Mouse (Mus musculus) heart, embryonic 10.5 days (tissue): ENCODE data around the gene Prickle1. TPM values are rescaled to one million over a fixed set of nuclear protein-coding genes. Genes with fewer than 3 reads are reported as not detected.

Experiments
- DNase-seq: peaks from one replicate; pipeline ENCODE4 v3.0.0-alpha.2; 2017; ENCODE audit warnings: low spot score
- H3K27ac ChIP-seq: fragments of 300-500 bp; sonication (generic); 2 replicates; pipeline ENCODE4 v1.5.1; 2016; ENCODE audit warnings: mild to moderate bottlenecking
- H3K27me3 ChIP-seq: fragments of 300-500 bp; sonication (generic); 2 replicates; pipeline ENCODE4 v1.6.1; 2016; ENCODE audit warnings: mild to moderate bottlenecking; ENCODE audit not compliant: poor library complexity, insufficient read depth, severe bottlenecking
- H3K36me3 ChIP-seq: fragments of 300-500 bp; sonication (generic); 2 replicates; pipeline ENCODE4 v1.6.1; 2016; ENCODE audit warnings: mild to moderate bottlenecking, moderate library complexity
- H3K4me1 ChIP-seq: fragments of 300-500 bp; sonication (generic); 2 replicates; pipeline ENCODE4 v1.6.1; 2016; ENCODE audit warnings: mild to moderate bottlenecking
- H3K4me3 ChIP-seq: fragments of 300-500 bp; sonication (generic); 2 replicates; pipeline ENCODE4 v1.5.1; 2016; ENCODE audit warnings: mild to moderate bottlenecking, moderate library complexity
- H3K9me3 ChIP-seq: fragments of 300-500 bp; sonication (generic); 2 replicates; pipeline ENCODE4 v1.6.1; 2016; ENCODE audit warnings: mild to moderate bottlenecking, moderate library complexity
- WGBS: fragments of 180-500 bp; shearing (Covaris S2); methylation state at CpG from one replicate; pipeline ENCODE4 v1.1.7; 2016; 5-methylcytosine and 5-hydroxymethylcytosine counted together
- polyA plus RNA-seq: library from polyadenylated mRNA; unstranded; fragments of >200 nt; fragmentation: Nextera tagmentation; extraction: Ambion mirVana; gene quantifications from 2 replicates; pipeline ENCODE4 v1.2.1, GENCODE M21; 2016

Prickle1 gene
- polyA plus RNA-seq, 1 experiment from 2014 or later: 28.5 TPM

DNA sequence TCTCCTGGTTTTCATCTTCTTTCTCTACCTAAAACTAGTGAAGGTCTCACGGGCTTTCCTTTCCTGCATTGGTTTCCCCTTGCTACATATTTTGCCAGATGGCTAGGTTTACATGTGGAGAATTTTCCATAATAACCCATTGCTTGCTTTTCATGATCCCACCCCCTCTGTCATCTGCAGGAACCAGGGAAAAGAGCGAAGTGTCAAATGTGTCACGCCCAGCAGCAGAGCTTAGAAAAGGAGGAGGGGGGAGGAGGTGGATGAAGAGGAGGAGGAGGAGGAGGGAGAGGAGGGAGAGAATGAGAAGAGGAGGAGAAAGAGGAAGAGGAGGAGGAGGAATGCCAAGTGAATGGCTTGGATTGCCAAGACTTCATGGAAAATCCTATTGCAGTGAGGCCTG, 17.9 kb upstream of the Prickle1 start:
- WGBS: 72% methylated on average over 3 of the region's 3 CpGs
- H3K27ac ChIP-seq: no peak overlapping the region

DNA sequence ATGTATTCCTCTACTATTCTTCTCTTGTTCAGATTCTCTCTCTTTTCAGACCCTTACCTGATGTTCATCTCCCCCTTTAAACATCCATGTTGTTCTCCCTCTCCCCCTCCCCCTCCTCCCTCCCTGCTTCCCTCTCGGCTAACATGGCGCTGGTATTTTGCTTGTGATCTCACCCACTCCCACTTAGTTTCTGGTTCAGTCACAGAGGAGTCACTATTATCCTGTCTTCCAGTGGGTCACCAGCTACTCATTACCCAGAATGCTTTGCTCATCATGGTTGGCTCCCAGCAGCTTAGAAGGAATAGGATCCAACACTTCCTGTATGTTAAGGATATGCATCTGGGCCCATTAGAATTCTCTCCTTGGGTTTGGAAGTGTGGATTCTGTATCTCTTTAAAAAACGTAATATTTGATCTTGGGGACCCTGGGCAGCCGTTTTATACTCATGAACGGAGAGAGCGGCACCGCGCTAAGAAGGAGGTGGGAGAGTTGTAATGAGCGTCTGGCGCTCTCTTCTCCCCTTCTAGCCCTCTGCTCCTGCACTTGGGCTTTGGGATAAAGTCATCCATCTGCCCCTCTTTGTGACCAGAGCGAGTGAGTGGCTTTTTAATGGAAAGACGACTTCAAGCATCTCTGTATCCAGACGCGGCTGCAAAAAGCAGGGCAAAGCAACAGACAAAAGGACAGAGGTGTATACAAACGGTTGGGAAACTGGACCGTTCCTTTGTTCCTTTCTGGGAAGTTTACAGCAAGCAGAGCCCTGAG, 16.0 kb upstream of the Prickle1 start:
- 87% methylated on average over 16 of the region's 16 CpGs for WGBS
- Histone ChIP-seq H3K27ac (no peak overlapping the region), H3K4me1 (peaks cover 15% of the 10 kb centered on the region), H3K4me3 (no peak overlapping the region), H3K27me3 (no peaks in the 10 kb centered on the region), H3K36me3 (no peaks in the 10 kb centered on the region), H3K9me3 (0 out of 2 replicates have a peak, but pooled peaks cover 11% of the 10 kb centered on the region)
- peak; percentile 73 for DNase-seq

More for the DNA sequence above, 17.9 kb upstream of the Prickle1 start:
- Histone ChIP-seq H3K4me3 (no peak overlapping the region), H3K4me1 (peaks cover 19% of the 10 kb centered on the region), H3K9me3 (0 out of 2 replicates have a peak, but pooled peaks cover 11% of the 10 kb centered on the region), H3K27me3 (no peaks in the 10 kb centered on the region), H3K36me3 (no peaks in the 10 kb centered on the region)
- peak; percentile 53 for DNase-seq

DNA sequence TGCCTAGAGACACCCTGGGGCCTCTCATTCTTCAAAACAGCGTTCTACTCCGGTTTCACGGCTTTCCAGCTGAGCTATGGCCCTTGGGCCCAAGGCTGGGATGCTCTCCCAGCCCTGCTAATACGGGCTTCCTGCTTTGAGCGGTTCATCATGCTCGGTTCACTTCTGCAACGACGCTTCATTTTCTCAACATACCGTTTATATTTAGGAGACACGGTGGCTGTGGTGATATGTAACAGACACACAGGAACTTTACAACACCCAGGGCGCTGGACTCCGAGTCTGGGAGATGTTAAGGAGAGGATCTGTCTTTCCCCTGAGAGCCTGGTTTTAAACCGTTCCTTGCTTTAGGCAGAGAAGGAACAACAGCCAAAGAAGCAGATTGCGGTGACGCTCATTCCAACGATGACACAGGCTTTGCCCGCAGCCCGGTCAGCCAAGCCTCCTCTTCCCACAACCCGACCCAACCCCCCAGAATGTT, 15.1 kb upstream of the Prickle1 start:
- Histone ChIP-seq H3K36me3 (no peaks in the 10 kb centered on the region), H3K27ac (0 out of 2 replicates have a peak overlapping the region, but pooled peaks have one; percentile 23), H3K4me1 (peaks cover 15% of the 10 kb centered on the region), H3K9me3 (0 out of 2 replicates have a peak, but pooled peaks cover 9% of the 10 kb centered on the region), H3K27me3 (no peaks in the 10 kb centered on the region), H3K4me3 (no peak overlapping the region)
- peak; percentile 71 for DNase-seq
- WGBS: 46% methylated on average over 19 of the region's 19 CpGs

DNA sequence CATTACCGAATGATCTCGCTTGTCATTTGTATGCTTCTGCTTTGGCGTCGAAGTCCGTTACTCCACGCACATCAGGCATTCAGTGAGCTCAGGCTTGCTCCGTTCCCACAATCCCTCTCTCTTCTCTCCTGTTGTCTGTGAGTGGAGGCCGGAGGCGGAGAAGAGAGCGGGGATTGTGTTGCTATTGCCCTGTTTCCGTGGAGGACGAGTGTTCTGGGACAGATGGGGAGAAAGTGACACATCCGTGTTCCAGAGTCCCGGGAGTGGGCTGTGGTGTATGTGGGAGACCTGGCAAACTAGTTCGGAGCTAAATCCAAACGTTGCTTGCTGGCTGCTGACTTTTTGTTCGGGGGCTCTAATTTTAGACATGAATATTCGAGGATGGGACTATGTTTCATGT, 14.6 kb upstream of the Prickle1 start:
- DNase-seq: peak; percentile 54
- Histone ChIP-seq H3K27ac (no peak overlapping the region), H3K9me3 (0 out of 2 replicates have a peak, but pooled peaks cover 5% of the 10 kb centered on the region), H3K36me3 (no peaks in the 10 kb centered on the region), H3K4me1 (peaks cover 15% of the 10 kb centered on the region), H3K4me3 (no peak overlapping the region), H3K27me3 (no peaks in the 10 kb centered on the region)
- WGBS: 86% methylated on average over 18 of the region's 18 CpGs

DNA sequence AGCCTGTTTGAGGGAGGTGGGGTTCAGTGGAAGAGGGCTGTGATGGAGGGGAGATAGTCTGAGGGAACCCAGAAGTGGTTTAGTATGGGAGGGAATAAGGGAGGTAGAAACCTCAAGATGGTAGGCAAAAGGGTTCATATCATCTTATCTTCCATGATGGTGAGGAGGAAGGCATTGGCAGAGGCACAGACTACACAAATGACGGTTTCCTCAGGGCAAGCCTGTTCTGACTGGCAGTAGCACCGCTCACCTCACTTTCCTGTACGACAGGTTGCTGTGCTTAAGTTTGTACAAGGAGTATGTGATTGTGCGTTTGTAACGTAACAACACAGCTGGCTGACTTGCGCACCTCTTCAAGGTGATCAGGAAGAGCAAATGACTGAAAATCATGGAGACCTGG, 7.2 kb upstream of the Prickle1 start:
- Histone ChIP-seq H3K27me3 (no peaks in the 10 kb centered on the region), H3K36me3 (no peaks in the 10 kb centered on the region), H3K4me1 (no peaks in the 10 kb centered on the region), H3K4me3 (no peak overlapping the region), H3K9me3 (no peaks in the 10 kb centered on the region), H3K27ac (no peak overlapping the region)
- DNase-seq: peak; percentile 61
- WGBS: 84% methylated on average over 6 of the region's 6 CpGs

DNA sequence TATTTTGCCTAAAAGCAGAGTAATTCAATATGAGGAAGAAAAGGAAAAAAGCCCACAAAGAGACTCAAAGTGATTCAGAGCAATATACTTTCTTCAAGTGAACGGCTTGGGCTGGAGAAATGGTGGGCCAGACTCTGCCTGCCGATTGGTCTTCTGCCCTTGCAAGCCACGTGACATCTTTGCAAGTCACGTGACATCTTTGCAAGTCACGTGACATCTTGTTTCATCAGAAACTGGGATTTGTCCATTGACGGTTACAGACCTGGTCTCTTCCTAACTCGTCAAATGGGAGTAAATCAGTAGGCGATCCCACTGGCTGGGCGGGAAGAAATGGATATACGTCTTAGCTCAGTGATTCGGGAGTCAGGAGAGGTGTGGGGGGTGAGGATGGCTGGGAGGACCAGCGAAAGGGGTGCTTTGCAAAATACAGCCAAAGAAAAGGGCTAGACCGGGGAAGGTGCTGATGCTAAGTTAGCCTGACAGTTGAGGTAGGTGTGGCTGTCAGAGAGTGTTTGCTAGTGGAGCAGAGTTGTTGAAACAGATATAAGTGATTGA, 5.8 kb upstream of the Prickle1 start:
- no peaks in the 10 kb centered on the region for H3K36me3 ChIP-seq
- peaks cover 5% of the 10 kb centered on the region for H3K4me1 ChIP-seq
- DNase-seq: peak; percentile 58
- 90% methylated on average over 13 of the region's 13 CpGs for WGBS
- H3K27me3 ChIP-seq: no peaks in the 10 kb centered on the region
- no peak overlapping the region for H3K4me3 ChIP-seq
- no peak overlapping the region for H3K27ac ChIP-seq
- no peaks in the 10 kb centered on the region for H3K9me3 ChIP-seq

DNA sequence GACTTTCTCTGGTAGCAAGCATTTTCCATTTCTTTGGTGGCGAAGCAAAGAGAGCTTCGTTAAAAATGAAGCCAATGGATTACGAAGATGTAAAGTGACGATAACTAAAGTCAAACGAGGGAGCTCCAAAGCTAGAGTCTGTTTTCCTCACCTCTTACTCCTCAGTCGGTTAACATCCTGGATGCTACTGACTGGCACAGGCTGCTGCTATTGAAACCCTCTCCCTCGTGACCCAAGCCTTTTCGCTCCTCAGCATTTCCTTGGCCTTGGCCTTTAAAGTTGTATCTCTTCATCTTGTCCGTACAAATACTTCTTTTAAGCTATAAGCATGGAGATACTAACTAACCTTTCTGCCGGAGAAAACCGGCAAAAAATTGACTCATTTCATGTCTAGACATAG, 1.3 kb upstream of the Prickle1 start:
- H3K27ac ChIP-seq: peak overlapping the region; percentile 98; the same call in 1 of the 2 replicates
- no peaks in the 10 kb centered on the region for H3K9me3 ChIP-seq
- DNase-seq: peak; percentile 71
- peaks cover 29% of the 10 kb centered on the region for H3K4me1 ChIP-seq
- WGBS: 58% methylated on average over 11 of the region's 11 CpGs
- no peaks in the 10 kb centered on the region for H3K27me3 ChIP-seq
- H3K4me3 ChIP-seq: peak overlapping the region; percentile 92
- H3K36me3 ChIP-seq: no peaks in the 10 kb centered on the region

DNA sequence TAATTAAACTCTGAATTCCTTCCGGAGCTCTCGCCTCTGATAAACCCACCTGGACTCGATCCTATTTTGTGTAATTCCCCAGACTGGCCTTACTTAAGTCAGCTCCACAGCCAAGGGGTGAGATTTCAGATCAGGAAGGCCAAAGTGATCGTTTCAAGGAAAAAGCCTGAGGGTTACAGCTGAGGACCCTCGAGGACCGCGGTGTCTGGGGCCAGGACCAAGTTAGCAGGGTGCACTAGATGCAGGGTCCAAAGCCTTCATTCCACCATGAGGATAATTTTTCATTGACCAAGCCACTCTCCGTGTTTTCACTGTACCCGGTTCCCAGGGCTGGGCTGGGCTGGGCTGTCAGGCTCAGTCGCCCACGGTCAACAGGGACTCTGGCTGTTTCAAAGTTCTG, 594 bp upstream of the Prickle1 start:
- H3K27me3 ChIP-seq: no peaks in the 10 kb centered on the region
- peaks cover 36% of the 10 kb centered on the region for H3K4me1 ChIP-seq
- peak; percentile 92 for DNase-seq
- H3K9me3 ChIP-seq: no peaks in the 10 kb centered on the region
- H3K27ac ChIP-seq: peak overlapping the region; percentile 98
- H3K36me3 ChIP-seq: no peaks in the 10 kb centered on the region
- under 1% methylated on average over 11 of the region's 11 CpGs for WGBS
- H3K4me3 ChIP-seq: peak overlapping the region; percentile 92

DNA sequence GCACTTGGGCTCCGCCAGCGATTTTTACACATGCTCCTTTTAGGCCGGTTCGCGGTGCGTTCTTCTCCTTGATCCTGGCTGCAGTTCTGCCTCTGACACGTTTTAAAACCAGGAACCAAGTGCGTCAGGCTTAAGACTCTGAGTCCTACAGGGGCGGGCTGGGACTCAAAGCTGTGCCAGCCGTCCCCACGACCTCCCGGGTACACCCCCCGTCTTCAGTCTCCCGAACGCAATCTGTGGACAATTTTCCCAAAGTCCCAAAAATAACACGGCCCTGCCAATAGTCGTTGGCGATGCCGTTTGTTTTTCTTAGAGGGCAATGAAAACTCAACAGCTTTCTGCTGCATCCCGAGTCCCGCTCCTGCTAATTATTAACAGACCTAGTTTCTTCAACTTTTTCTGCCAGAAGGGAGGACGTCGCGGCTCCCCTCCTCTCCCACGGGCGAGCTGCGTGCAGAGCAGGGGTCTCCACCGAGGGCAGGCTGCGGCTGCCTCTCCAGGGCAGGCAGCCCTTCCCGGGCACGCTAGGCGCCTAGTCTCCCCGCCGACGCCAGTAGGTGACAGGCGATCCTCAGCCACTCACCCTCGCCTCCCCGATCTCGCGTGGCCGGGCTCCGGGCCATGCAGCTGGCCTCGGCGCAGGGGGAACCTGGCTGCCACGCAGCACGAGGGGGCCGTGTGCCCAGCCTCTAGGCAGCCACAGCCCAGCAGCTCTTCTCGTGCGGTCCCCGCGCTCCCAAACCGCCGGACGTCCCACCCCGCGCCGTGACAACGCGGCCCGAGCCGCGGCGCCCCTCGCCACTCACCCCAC, 598 bp downstream of the Prickle1 start:
- DNase-seq: peak; percentile 80

DNA sequence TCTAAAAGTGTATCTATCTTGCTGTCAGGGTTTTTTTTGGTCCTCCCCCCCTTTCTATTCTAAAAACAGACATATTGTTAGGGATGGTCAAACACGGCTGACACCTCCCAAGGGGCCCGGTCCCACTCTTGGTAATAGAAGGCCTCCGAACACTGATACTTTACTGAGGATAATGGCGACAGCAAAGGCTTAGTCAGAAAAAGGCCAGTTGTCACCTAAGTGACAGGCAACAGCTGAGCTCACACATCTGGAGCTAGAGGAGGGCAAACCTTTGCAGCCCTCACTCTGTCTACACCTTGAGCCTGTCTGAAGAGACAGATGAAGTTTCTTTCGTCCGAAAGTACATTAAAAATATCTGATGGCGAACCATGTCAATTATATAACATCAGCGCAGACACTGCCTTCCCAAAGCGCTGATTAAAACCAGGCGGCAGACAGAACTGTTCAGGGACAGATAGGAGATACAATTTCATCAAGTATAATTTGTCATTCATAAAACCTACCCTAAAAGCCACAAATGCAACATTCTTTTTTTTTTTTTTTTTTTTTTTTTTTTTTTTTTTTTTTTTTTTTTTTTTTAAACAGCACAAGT, 1.3 kb downstream of the Prickle1 start:
- WGBS: 7% methylated on average over 10 of the region's 10 CpGs
- peak overlapping the region; percentile 92 for H3K4me3 ChIP-seq
- no peaks in the 10 kb centered on the region for H3K36me3 ChIP-seq
- DNase-seq: peak; percentile 68
- no peaks in the 10 kb centered on the region for H3K27me3 ChIP-seq
- no peaks in the 10 kb centered on the region for H3K9me3 ChIP-seq
- peaks cover 48% of the 10 kb centered on the region for H3K4me1 ChIP-seq
- peak overlapping the region; percentile 98 for H3K27ac ChIP-seq

More for the DNA sequence above, 598 bp downstream of the Prickle1 start:
- no peaks in the 10 kb centered on the region for H3K27me3 ChIP-seq
- under 1% methylated on average over 64 of the region's 64 CpGs for WGBS
- peak overlapping the region; percentile 92 for H3K4me3 ChIP-seq
- H3K27ac ChIP-seq: peak overlapping the region; percentile 98
- no peaks in the 10 kb centered on the region for H3K9me3 ChIP-seq
- peaks cover 42% of the 10 kb centered on the region for H3K4me1 ChIP-seq
- no peaks in the 10 kb centered on the region for H3K36me3 ChIP-seq

DNA sequence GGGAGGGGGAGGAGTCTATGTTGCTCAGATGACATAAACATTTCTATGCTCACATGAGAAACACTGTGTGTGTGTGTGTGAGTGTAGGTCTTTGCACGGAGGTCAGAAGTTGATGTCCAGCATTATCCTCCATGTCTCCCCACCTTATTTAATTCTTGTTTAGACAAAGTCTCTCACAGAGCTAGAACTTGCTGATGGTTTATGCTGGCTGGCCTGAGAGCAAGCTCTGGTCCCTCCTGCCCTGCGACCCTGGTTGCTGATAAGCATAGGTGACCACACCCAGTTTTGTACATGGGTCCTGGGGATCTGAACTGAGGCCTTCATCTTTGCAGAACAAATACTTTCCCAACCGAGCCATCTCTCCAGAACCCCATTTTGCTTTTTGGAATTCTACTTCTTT, 3.1 kb downstream of the Prickle1 start:
- 33% methylated on average over 3 of the region's 3 CpGs for WGBS
- H3K27ac ChIP-seq: peak overlapping the region; percentile 77; the same call in 1 of the 2 replicates
- H3K27me3 ChIP-seq: no peaks in the 10 kb centered on the region
- H3K4me3 ChIP-seq: peak overlapping the region; percentile 53; the same call in 1 of the 2 replicates
- H3K4me1 ChIP-seq: peaks cover 56% of the 10 kb centered on the region
- H3K9me3 ChIP-seq: no peaks in the 10 kb centered on the region
- DNase-seq: peak; percentile 72
- H3K36me3 ChIP-seq: no peaks in the 10 kb centered on the region

DNA sequence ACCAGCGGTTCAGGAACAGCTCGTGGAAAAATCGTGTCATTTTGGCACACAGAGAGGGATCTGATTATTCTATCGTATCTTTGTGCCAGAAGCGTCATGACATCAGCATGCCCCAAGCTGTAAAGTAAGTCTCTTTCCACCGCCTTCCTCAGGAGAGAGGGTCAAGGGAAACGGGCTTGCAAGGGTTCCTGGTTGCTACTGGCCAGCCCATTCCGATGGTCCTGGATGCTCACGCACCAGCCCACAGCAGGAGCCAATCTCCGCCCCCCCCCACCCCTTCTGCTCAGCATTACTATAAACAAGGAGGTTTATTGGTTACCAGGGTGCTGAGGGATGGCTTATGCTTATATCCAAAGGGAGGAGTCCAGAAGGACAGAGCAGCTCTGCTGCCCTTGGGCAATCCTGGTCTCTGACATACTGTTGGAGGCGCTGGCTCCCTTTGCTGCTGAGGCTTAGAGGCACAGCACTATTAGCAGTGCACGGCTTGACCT, 3.8 kb downstream of the Prickle1 start:
- Histone ChIP-seq H3K4me3 (peak overlapping the region; percentile 53), H3K9me3 (no peaks in the 10 kb centered on the region), H3K4me1 (peaks cover 57% of the 10 kb centered on the region), H3K27me3 (no peaks in the 10 kb centered on the region), H3K36me3 (no peaks in the 10 kb centered on the region), H3K27ac (peak overlapping the region; percentile 77)
- peak; percentile 89 for DNase-seq
- 3% methylated on average over 12 of the region's 12 CpGs for WGBS
